Mouse (Mus musculus) heart, postnatal 4 days (tissue): ENCODE results near the gene Dgat2l6. TPM values are rescaled to one million over a fixed set of nuclear protein-coding genes. Genes with fewer than 3 reads are reported as not detected.

ENCODE experiments used
- DNase-seq: peaks from one replicate; pipeline ENCODE4 v3.0.0; 2021
- total RNA-seq, 2 experiments: library from RNA; stranded (reverse); gene quantifications; 2 replicates each; pipeline ENCODE4 v1.2.3; 2021

Dgat2l6 gene
- total RNA-seq: not detected

- no peak for DNase-seq
Observed at GRCm38 (mm10) chrX:100524471-100524870, at the start of gene Dgat2l6. Dgat2l6 (plus strand) TSS chrX:100524838.

DNA sequence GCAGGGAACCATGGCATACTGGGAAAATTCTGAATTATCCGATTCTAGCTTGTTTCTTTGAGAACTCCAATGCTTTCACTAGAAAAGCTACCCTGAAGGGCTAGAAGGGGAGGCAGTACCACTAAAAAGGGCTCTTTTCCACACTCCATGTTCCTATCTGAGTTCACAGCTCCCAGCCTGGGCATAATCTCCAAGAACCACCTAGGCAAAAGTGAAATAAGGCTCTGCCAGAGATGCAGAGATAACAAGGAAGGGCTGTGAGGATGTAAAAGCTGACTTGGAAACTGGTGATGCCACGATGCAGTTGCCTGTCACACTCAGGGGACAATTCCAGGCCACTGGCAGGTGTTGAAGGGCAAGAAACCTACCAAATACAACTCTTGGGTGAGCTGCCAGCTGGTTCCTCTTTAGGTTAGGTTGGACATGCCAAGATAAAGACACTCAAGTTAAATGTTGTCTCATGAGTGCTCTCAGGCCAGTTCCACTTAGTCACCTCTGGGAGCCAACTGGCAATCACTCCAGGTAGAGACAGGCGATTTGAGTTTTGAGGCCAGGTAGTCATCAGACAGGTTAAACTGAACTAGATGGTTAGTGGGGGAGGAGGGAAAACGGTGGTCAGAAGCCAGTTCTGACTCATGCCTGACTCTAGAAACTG lies 48.9 kb upstream of the Dgat2l6 start:
- no peak for DNase-seq

GRCm38 (mm10) chrX:100480317-100480716 lies 44.3 kb upstream of the Dgat2l6 start:
- peak; percentile 72 for DNase-seq

DNA sequence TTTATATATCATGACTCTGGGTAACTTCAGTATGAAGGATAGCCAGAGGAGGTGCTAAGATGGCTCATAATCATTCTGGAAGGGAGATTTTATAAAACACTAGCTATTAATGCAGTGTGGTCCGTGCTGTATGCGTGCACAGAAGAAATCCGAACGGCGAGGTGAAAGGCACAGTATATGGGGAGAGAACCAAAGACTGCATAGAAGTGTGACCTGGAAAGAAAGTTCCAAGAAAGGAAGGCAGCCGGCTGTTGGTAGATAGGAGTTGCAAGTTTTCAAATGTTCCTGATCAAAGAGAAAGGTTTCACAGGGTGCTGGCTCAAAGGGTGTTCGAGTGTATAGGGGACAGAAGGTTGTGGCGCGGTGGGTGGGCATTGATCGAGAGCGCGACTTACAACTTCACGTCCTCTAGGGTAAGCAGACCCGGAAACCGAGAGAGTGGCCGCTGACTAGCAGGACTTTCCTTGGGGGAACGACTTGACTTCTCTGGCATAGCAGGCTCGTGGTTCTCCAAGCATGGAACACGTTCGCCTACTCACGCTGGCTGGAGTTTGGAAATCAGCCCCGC lies 31.1 kb upstream of the Dgat2l6 start:
- DNase-seq: no peak

GRCm38 (mm10) chrX:100494068-100494978 lies 30.3 kb upstream of the Dgat2l6 start, which contains the start of gene Igbp1:
Igbp1 (plus strand) TSS chrX:100494291.
- peak; percentile 80 for DNase-seq

DNA sequence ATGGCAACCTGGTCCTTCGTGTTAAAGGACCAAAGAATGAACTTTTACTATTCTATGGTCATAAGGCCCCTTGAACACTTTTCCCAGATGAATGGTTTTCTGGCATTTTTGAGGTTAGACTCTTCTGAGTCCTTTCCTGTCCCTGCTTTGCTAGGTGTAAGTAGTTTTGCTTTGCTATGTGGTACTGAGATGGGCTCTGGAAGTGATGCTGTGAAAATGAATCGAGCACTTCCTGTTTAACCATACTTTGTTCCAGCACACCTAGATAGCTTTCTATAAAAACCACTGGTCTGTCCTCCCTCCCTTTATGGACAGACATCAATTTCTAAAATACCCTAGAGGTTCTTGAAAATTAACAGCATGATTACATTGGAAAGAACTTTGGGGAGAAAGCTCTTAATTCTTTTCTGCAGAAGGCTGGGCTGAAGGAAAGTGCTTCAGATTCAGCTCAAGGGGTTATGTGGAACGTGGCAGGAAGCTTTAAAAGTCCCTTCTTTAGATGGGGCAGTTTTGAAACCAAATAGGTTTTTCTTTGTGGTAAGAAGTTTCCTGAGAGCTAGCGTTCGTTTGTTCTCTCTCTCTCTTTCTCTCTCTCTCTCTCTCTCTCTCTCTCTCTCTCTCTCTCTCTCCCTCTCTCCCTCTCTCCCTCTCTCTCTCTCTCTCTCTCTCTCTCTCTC lies 20.3 kb upstream of the Dgat2l6 start:
- no peak for DNase-seq

DNA sequence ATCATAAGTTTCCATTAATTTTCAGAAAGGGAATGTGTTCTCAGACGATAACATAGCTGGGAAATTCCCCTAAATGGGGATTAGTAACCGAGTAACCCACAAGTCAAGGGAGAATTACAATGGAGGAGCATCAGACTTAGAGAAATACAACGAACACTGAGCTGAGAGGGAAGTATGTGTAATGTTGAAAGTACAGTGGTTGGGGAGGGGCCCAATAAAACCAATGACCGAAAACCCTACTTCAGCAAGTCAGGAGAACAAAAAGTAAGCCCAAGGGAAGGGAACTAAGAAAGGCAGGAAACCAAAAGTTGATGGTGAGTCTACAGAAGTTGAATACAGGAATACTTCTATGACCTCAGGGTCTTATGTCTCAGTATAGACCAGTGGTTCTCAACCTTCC lies 16.5 kb upstream of the Dgat2l6 start:
- no peak for DNase-seq

- DNase-seq: no peak
Observed at GRCm38 (mm10) chrX:100509921-100510320, 14.7 kb upstream of the Dgat2l6 start.

GRCm38 (mm10) chrX:100516683-100517082 lies 8.0 kb upstream of the Dgat2l6 start:
- DNase-seq: no peak

DNA sequence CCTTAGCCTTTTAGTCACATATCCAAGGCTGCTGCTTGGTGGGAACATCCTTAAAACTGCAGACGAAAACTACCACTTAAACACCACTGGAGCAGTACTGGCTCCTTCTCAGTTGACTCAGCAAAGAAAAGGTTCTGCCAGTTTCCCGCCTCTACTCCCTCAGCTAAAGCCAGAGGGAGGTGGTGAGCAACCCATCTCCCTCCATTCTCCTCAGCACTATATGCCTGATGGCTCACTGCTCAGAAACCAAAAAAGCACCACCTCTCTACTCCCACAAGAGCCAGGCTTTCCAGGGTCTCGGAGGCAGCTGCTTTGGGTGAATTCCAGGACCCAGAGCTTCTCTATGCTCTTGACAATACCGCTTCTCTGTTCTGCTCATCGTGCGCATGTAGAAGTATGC lies 7.0 kb upstream of the Dgat2l6 start:
- no peak for DNase-seq

DNA sequence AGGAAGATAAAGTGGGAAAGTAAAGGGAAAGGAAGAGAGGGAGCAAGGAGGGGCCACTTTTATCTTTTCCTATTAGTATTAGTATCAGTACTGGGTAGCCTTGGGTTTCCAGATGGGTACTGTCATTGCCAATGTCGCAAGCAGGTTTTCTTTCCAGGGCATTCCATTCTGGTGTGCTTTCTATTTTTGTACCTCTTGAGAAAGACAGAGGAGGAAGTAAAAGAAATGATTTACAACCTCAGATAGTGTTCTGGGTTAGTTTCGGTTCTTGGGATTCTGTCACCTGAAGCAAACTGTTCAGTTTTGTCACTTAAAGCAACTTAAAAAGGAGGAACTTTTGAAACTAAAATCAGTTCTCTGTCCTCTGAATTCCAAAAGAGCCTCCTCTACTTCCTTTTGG lies 6.1 kb upstream of the Dgat2l6 start:
- DNase-seq: no peak

DNA sequence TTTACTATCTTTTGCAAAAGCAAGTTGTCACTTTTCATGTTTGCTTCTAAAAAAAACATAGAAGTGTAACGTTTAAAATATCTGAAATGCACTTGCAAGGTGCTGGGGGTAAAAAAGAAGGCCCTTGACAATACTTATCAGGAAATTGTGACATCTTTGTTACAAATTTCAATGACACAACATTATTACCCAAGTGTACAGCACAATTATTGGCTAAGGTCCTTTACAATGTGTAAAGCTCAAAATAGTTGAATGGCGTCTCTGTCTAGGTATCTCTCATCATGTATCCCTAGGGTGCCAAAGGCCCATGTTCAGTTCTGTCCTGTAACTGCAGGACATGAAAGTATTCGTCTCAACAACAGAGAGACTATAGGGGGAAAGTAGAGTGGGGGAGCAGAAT lies 31.4 kb downstream of the Dgat2l6 start:
- DNase-seq: no peak

GRCm38 (mm10) chrX:100565696-100566095 lies 41.1 kb downstream of the Dgat2l6 start:
- no peak for DNase-seq

GRCm38 (mm10) chrX:100571951-100572350 lies 47.3 kb downstream of the Dgat2l6 start, which contains the start of gene Awat1:
Awat1 (plus strand) TSS chrX:100572251.
- no peak for DNase-seq

GRCm38 (mm10) chrX:100594791-100595190 lies 70.2 kb downstream of the Dgat2l6 start, which contains the start of gene P2ry4:
P2ry4 (minus strand) TSS chrX:100594869.
- no peak for DNase-seq

Other genes starting within 250 kb of the Dgat2l6 start
- not detected for gene Otud6a, start 95.8 kb upstream of the Dgat2l6 start, total RNA-seq
- gene Awat2, start 82.1 kb upstream of the Dgat2l6 start, total RNA-seq: not detected
- gene Igbp1, start 30.5 kb upstream of the Dgat2l6 start, total RNA-seq: 10 to 100 TPM; 44.6 to 46.4 TPM
- not detected for gene Awat1, start 47.4 kb downstream of the Dgat2l6 start, total RNA-seq
- not detected for gene P2ry4, start 70.0 kb downstream of the Dgat2l6 start, total RNA-seq
- not detected for gene Arr3, start 80.7 kb downstream of the Dgat2l6 start, total RNA-seq
- 10 to 100 TPM; 29.3 to 32.1 TPM for gene Kif4, start 100.9 kb downstream of the Dgat2l6 start, total RNA-seq
- 10 to 100 TPM; 36.5 to 42.0 TPM for gene Pdzd11, start 101.7 kb downstream of the Dgat2l6 start, total RNA-seq
- gene Gdpd2, start 205.0 kb downstream of the Dgat2l6 start, total RNA-seq: under 1 TPM; 0.32 to 0.41 TPM
- gene Dlg3, start 242.9 kb downstream of the Dgat2l6 start, total RNA-seq: 1 to 10 TPM; 4.6 to 5.3 TPM